Mouse (Mus musculus): ENCODE measurements around the gene Tmtc1. TPM values are rescaled to one million over a fixed set of nuclear protein-coding genes. Genes with fewer than 3 reads are reported as not detected.

Gene Tmtc1
- polyA plus RNA-seq, 1 experiment from 2014 or later: 0.74 TPM

GRCm38 (mm10) chr6:148193972-148194701 is 250.1 kb downstream of the Tmtc1 start:
- no peak overlapping the region for H3K4me3 ChIP-seq (ENCODE audit: low read depth, low read length)
- ATAC-seq (ENCODE audit: low FRiP score) (no peak), DNase-seq (ENCODE audit: low spot score) (no peak)
- no peaks in the 10 kb centered on the region for H3K27me3 ChIP-seq (ENCODE audit: control insufficient read depth, insufficient read depth, low read length)
- WGBS: 95% methylated on average over 6 of the region's 6 CpGs
- H3K36me3 ChIP-seq (ENCODE audit: control insufficient read depth, insufficient read depth, low read length): no peaks in the 10 kb centered on the region
- no peak overlapping the region for H3K9ac ChIP-seq (ENCODE audit: low read depth, low read length)
- no peak overlapping the region for H3K4me2 ChIP-seq (replicated peaks; ENCODE audit: low read depth, low read length)
- H3K9me3 ChIP-seq (ENCODE audit: control insufficient read depth, low read length): no peaks in the 10 kb centered on the region
- H3K4me1 ChIP-seq (replicated peaks; ENCODE audit: control insufficient read depth, insufficient read depth, low read length): no peaks in the 10 kb centered on the region
- no peak overlapping the region for H3K27ac ChIP-seq (ENCODE audit: low read depth, low read length)

GRCm38 (mm10) chr6:148185694-148186093 is 258.5 kb downstream of the Tmtc1 start:
- H3K36me3 ChIP-seq (ENCODE audit: control insufficient read depth, insufficient read depth, low read length): peaks cover 6% of the 10 kb centered on the region; the same call in 1 of the 2 replicates
- no peak overlapping the region for H3K4me3 ChIP-seq (ENCODE audit: low read depth, low read length)
- no peaks in the 10 kb centered on the region for H3K4me1 ChIP-seq (replicated peaks; ENCODE audit: control insufficient read depth, insufficient read depth, low read length)
- no peak overlapping the region for H3K4me2 ChIP-seq (replicated peaks; ENCODE audit: low read depth, low read length)
- H3K27ac ChIP-seq (ENCODE audit: low read depth, low read length): no peak overlapping the region
- H3K27me3 ChIP-seq (ENCODE audit: control insufficient read depth, insufficient read depth, low read length): no peaks in the 10 kb centered on the region
- no peak overlapping the region for H3K9ac ChIP-seq (ENCODE audit: low read depth, low read length)
- DNase-seq (ENCODE audit: low spot score) (no peak), ATAC-seq (ENCODE audit: low FRiP score) (no peak)
- H3K9me3 ChIP-seq (ENCODE audit: control insufficient read depth, low read length): no peaks in the 10 kb centered on the region
- WGBS: 96% methylated on average over 1 of the region's 1 CpGs

Other genes with a start within 250 kb of the Tmtc1 start
- gene Ergic2, start 232.0 kb downstream of the Tmtc1 start, polyA plus RNA-seq (2014; fragmentation: Nextera tagmentation; extraction: Ambion mirVana): 229 and 261 TPM in 2 replicates

All from hindbrain, embryonic 11.5 days (tissue).